Mouse (Mus musculus) heart, embryonic 14.5 days (tissue): Measurements from ENCODE around the gene Rora. TPM values are rescaled to one million over a fixed set of nuclear protein-coding genes. Genes with fewer than 3 reads are reported as not detected.

Experiments
- ATAC-seq: fragments of 200-750 bp; cut with Nextera tagmentation; 2 replicates; pipeline ENCODE4 v1.8.0; 2017; ENCODE audit warnings: low read depth, moderate TSS enrichment; ENCODE audit not compliant: insufficient number of reproducible peaks, insufficient read depth, low FRiP score
- H3K27ac ChIP-seq, 2 experiments: fragments of 200-500 bp in 1 of 2; fragments of 300-500 bp in 1 of 2; sonication (generic) in 1 of 2; replicated peaks in 1 of 2; 2 replicates each; pipeline ENCODE4 v1.5.1; 2012 to 2014; ENCODE audit warnings: low read depth in 2 of 2, low read length in 2 of 2, control low read depth in 1 of 2, mild to moderate bottlenecking in 1 of 2, mixed read lengths in 1 of 2; ENCODE audit not compliant: control insufficient read depth in 1 of 2, insufficient read depth in 1 of 2
- H3K27me3 ChIP-seq: fragments of 300-500 bp; sonication (generic); 2 replicates; pipeline ENCODE4 v1.6.1; 2014; ENCODE audit warnings: mild to moderate bottlenecking, low read length, control low read depth; ENCODE audit not compliant: control insufficient read depth, insufficient read depth
- H3K36me3 ChIP-seq: fragments of 300-500 bp; sonication (generic); 2 replicates; pipeline ENCODE4 v1.6.1; 2014; ENCODE audit warnings: mild to moderate bottlenecking, control low read depth, low read length, mixed read lengths; ENCODE audit not compliant: control insufficient read depth, insufficient read depth
- H3K4me1 ChIP-seq, 2 experiments: fragments of 200-500 bp in 1 of 2; fragments of 300-500 bp in 1 of 2; sonication (generic) in 1 of 2; 2 replicates each; pipeline ENCODE4 v1.6.1; 2012 to 2014; ENCODE audit warnings: low read length in 2 of 2, control low read depth in 1 of 2, mixed read lengths in 1 of 2; ENCODE audit not compliant: control insufficient read depth in 2 of 2, insufficient read depth in 2 of 2
- H3K4me2 ChIP-seq: fragments of 300-500 bp; sonication (generic); 2 replicates; pipeline ENCODE4 v1.6.1; 2014; ENCODE audit warnings: mild to moderate bottlenecking, low read length
- H3K4me3 ChIP-seq, 2 experiments: fragments of 200-500 bp in 1 of 2; fragments of 300-500 bp in 1 of 2; sonication (generic) in 1 of 2; 2 replicates each; pipeline ENCODE4 v1.5.1; 2012 to 2014; ENCODE audit warnings: low read length in 2 of 2, mild to moderate bottlenecking in 2 of 2, control low read depth in 1 of 2, low read depth in 1 of 2, moderate library complexity in 1 of 2; ENCODE audit not compliant: control insufficient read depth in 1 of 2, insufficient read depth in 1 of 2
- H3K9ac ChIP-seq: fragments of 300-500 bp; sonication (generic); 2 replicates; pipeline ENCODE4 v1.6.1; 2014; ENCODE audit warnings: mild to moderate bottlenecking, low read length
- H3K9me3 ChIP-seq: fragments of 300-500 bp; sonication (generic); 2 replicates; pipeline ENCODE4 v1.6.1; 2016; ENCODE audit warnings: low read length, control low read depth; ENCODE audit not compliant: control insufficient read depth
- WGBS: fragments of 180-500 bp; shearing (Covaris S2); extraction: QIAGEN DNeasy Blood & Tissue Kit; methylation state at CpG from one replicate; pipeline ENCODE4 v1.1.7; 2014; 5-methylcytosine and 5-hydroxymethylcytosine counted together
- polyA plus RNA-seq: library from polyadenylated mRNA; unstranded; fragments of >200 nt; fragmentation: Nextera tagmentation; extraction: Ambion mirVana; gene quantifications from 2 replicates; pipeline ENCODE4 v1.2.1, GENCODE M21; 2014

Gene Rora
- polyA plus RNA-seq, 1 experiment from 2014 or later = 6.9 TPM

DNA sequence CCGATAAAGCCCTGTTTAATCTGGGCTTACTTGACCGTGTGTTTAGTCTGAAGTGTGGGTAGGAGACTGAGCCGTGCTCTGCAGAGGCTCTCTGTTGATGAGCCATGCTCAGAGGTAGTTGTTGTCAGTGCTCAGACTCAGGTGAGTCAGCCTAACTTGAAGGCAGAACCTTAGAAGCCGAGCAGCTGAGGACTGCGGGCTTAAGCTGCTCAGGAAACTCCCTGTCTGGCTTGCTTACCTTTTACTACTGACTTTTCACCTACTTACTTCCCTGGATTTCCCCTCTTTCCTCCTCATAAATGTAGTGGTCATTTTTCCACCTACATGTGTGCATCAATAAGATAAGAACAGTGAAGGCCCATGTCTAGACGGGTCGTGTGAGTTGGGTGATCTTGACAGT, 318.7 kb downstream of the Rora start:
- Histone ChIP-seq H3K36me3 (no peaks in the 10 kb centered on the region), H3K4me3 (no peak overlapping the region), H3K4me2 (no peak overlapping the region), H3K27ac (no peak overlapping the region), H3K4me1 (peaks cover 3 to 13% of the 10 kb centered on the region in 2 experiments), H3K9me3 (no peaks in the 10 kb centered on the region), H3K9ac (no peak overlapping the region), H3K27me3 (no peaks in the 10 kb centered on the region)
- no peak for ATAC-seq
- 79% methylated on average over 7 of the region's 7 CpGs for WGBS

DNA sequence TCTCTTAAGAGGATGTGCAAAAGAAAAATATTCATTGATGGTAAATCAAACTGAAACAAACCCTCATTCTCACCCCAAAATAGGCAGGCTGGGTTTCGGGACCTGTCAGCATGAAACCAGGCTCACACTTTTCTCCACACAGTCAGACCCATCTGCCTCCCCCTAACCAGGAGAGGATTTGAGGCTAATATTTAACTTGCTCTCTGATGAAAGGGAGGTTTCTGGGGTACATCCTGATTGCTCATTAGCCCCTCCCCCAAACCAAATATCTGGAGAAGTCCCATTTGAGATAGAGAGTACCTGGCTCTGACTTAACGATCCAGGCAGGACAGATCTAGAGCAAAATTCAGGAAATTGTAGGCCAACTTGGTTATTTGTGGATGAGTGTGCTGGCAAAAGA, 320.9 kb downstream of the Rora start:
- H3K9me3 ChIP-seq = no peaks in the 10 kb centered on the region
- no peaks in the 10 kb centered on the region for H3K27me3 ChIP-seq
- H3K27ac ChIP-seq = no peak overlapping the region
- no peak overlapping the region for H3K4me2 ChIP-seq
- 92% methylated on average over 2 of the region's 2 CpGs for WGBS
- no peaks in the 10 kb centered on the region for H3K36me3 ChIP-seq
- H3K4me3 ChIP-seq = no peak overlapping the region
- H3K9ac ChIP-seq = no peak overlapping the region
- ATAC-seq = no peak
- H3K4me1 ChIP-seq = peaks cover 3 to 7% of the 10 kb centered on the region in 2 experiments

DNA sequence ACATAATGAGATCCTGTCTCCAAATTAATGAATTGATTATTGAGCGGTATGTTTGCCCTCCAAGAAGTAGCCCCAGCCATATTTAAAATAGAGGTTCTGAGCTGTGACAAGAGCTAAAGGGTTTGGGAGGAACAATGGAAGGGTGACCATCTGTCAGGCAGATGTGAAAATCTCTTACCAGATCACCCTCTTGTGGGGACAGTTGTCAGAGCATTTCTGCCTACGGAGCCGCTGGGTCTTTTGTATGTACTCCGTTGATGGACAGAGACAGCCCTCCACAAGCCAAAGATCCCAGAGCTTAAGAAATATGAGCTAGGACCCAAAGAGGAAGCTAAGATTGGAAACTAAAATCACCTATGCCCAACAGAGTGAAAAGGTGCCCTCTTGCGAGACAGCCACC, 322.6 kb downstream of the Rora start:
- H3K9me3 ChIP-seq = no peaks in the 10 kb centered on the region
- WGBS = 76% methylated on average over 5 of the region's 5 CpGs
- no peak overlapping the region for H3K4me2 ChIP-seq
- H3K27ac ChIP-seq = no peak overlapping the region
- H3K4me1 ChIP-seq = no peaks in the 10 kb centered on the region
- H3K27me3 ChIP-seq = no peaks in the 10 kb centered on the region
- no peak for ATAC-seq
- no peak overlapping the region for H3K9ac ChIP-seq
- H3K4me3 ChIP-seq = no peak overlapping the region
- H3K36me3 ChIP-seq = no peaks in the 10 kb centered on the region

DNA sequence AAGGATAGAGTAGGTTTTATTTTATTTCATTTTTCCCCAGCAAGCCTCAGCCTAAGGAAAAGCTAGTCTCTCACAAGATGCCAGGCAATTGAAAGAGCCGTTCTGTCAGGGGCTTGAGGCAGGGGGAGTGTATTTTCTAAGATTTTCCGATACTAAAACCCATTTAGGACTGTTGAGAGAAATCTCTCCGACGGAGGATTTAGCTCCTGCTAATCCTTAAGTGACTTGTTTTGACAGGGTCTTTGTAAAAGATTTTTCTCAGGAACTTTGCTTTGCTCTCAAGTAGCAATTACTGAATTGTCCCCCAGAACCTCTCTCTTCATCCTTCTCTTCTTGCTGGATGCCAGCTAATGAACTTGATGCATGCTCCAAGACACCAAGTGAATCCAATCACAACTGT, 323.3 kb downstream of the Rora start:
- 65% methylated on average over 4 of the region's 4 CpGs for WGBS
- H3K27ac ChIP-seq = no peak overlapping the region
- H3K27me3 ChIP-seq = no peaks in the 10 kb centered on the region
- ATAC-seq = no peak
- H3K4me1 ChIP-seq = no peaks in the 10 kb centered on the region
- no peaks in the 10 kb centered on the region for H3K9me3 ChIP-seq
- no peak overlapping the region for H3K9ac ChIP-seq
- H3K36me3 ChIP-seq = no peaks in the 10 kb centered on the region
- no peak overlapping the region for H3K4me2 ChIP-seq
- no peak overlapping the region for H3K4me3 ChIP-seq

DNA sequence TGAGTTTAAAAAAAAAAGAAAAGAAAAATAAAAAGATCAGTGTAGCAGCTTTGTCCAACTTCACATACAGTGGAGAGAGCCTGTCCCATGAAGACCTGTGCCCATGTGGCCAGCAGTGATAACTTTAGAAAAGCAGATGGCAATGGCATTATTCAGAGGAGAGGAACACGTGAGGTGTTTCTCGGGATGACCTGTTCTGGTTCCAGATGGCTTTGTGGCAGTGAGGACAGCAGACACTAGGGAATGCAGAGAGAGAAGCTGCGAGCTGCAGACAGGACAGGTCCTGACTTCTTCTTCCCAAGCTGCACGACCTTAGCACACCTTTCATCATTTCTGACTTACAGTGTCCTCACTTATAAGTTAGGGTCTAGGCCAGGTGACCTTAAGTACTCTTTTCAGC, 325.1 kb downstream of the Rora start:
- Histone ChIP-seq H3K27ac (no peak overlapping the region), H3K4me2 (no peak overlapping the region), H3K36me3 (no peaks in the 10 kb centered on the region), H3K4me3 (no peak overlapping the region), H3K4me1 (no peaks in the 10 kb centered on the region), H3K9ac (no peak overlapping the region), H3K27me3 (no peaks in the 10 kb centered on the region), H3K9me3 (no peaks in the 10 kb centered on the region)
- no peak for ATAC-seq
- 59% methylated on average over 4 of the region's 4 CpGs for WGBS

DNA sequence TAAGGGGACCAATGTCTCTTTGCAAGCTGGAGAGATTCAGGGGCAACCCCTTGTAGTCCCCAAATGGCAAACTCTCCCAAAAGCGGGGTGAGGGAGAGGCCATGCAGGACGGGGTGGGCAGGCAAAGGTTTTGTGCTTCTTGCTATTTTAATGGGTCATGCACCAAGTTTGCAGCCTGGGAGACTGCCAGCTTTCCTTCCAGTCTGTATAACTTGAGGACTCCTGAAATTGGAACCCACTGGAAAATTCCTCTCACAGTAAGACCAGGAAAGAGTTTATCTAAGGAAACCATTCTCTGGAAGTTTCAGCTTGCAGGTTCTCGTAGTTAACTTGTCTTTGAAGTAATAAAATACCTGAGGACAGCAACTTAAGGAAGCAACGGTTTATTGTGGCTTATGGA, 326.5 kb downstream of the Rora start:
- no peak overlapping the region for H3K27ac ChIP-seq
- H3K4me3 ChIP-seq = no peak overlapping the region
- H3K9me3 ChIP-seq = no peaks in the 10 kb centered on the region
- H3K9ac ChIP-seq = no peak overlapping the region
- ATAC-seq = no peak
- no peaks in the 10 kb centered on the region for H3K27me3 ChIP-seq
- 66% methylated on average over 4 of the region's 4 CpGs for WGBS
- no peaks in the 10 kb centered on the region for H3K4me1 ChIP-seq
- no peaks in the 10 kb centered on the region for H3K36me3 ChIP-seq
- H3K4me2 ChIP-seq = no peak overlapping the region

DNA sequence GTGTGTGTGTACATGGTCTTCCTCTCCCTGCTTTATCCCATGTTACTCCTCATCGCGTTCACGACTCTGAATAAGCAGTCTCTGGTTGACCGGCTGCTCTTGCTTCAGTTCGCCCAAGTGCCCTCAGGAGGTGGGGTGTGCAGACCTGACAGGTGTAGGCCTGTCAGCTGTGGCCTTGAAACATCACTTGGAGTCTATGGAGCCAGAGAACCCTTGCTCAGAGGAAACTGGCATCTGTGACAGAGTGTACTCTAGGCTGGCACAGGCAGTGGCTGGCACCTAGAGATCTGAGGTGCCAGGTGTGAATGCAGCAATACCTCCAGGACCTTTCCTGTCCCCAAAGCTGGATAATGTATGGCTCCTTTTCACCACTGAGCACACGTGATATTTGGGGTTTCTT, 331.5 kb downstream of the Rora start:
- H3K4me2 ChIP-seq = no peak overlapping the region
- no peaks in the 10 kb centered on the region for H3K36me3 ChIP-seq
- WGBS = 86% methylated on average over 6 of the region's 6 CpGs
- no peak for ATAC-seq
- H3K4me1 ChIP-seq = peaks cover 0 to 7% of the 10 kb centered on the region in 2 experiments; a peak in 3 of 4 replicates
- no peaks in the 10 kb centered on the region for H3K27me3 ChIP-seq
- H3K9ac ChIP-seq = no peak overlapping the region
- no peak overlapping the region for H3K4me3 ChIP-seq
- no peak overlapping the region for H3K27ac ChIP-seq
- H3K9me3 ChIP-seq = no peaks in the 10 kb centered on the region

DNA sequence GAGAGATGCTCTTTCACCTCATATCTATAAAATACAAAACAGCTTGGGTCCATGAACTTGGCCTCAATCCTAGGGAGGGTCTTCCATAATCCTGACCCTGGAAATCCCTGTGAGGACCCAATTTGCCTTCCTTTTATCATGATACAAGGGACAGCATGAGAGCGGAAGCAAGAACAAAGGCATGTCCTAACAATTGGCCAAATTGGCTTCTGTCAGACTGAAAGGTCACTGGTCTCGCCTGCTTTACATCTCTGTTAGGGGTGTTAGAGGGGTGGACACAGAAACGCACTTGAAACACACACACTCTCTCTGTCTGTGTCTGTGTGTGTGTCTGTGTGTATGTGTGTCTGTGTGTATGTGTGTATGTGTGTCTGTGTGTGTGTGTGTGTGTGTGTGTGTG, 332.2 kb downstream of the Rora start:
- H3K4me1 ChIP-seq = peaks cover 0 to 7% of the 10 kb centered on the region in 2 experiments; a peak in 3 of 4 replicates
- H3K4me2 ChIP-seq = no peak overlapping the region
- no peaks in the 10 kb centered on the region for H3K27me3 ChIP-seq
- H3K9me3 ChIP-seq = no peaks in the 10 kb centered on the region
- ATAC-seq = no peak
- WGBS = 66% methylated on average over 3 of the region's 3 CpGs
- H3K9ac ChIP-seq = no peak overlapping the region
- no peak overlapping the region for H3K4me3 ChIP-seq
- H3K36me3 ChIP-seq = no peaks in the 10 kb centered on the region
- no peak overlapping the region for H3K27ac ChIP-seq
